Mouse (Mus musculus): ENCODE results near the gene Mrgprb3. TPM values are rescaled to one million over a fixed set of nuclear protein-coding genes. Genes with fewer than 3 reads are reported as not detected.

Gene Mrgprb3
- total RNA-seq (2021): not detected
- long read RNA-seq: 0 reads

- DNase-seq (ENCODE audit: low spot score in 2 of 2): no peak
Measured at GRCm38 (mm10) chr7:48643711-48644110, at the start of gene Mrgprb3. Mrgprb3 (minus strand) TSS chr7:48643811.

Other genes with a start within 250 kb of the Mrgprb3 start
- under 1 TPM in 1 of 2 experiments, not detected in 1; 0.08 TPM for gene Mrgprb1, start 187.5 kb downstream of the Mrgprb3 start, total RNA-seq (2021)
- gene Mrgprx2, start 144.5 kb downstream of the Mrgprb3 start, total RNA-seq (2021): not detected
- not detected for gene Mrgprb2, start 85.7 kb downstream of the Mrgprb3 start, total RNA-seq (2021)
- gene Zdhhc13, start 145.2 kb upstream of the Mrgprb3 start, total RNA-seq (2021): 10 to 100 TPM; 20.4 to 23.3 TPM
- not detected for gene Csrp3, start 204.2 kb upstream of the Mrgprb3 start, total RNA-seq (2021)
- gene E2f8, start 237.8 kb upstream of the Mrgprb3 start, total RNA-seq (2021): under 1 TPM in 1 of 2 experiments, not detected in 1; 0.18 TPM